Mouse (Mus musculus) stomach, postnatal 0 days (tissue): ENCODE data around the gene Rapgef3. TPM values are rescaled to one million over a fixed set of nuclear protein-coding genes. Genes with fewer than 3 reads are reported as not detected.
A peak's percentile ranks its signal among the peaks of the same experiment; 100 is the strongest.

ENCODE experiments used
- ATAC-seq: fragments of 200-750 bp; cut with Nextera tagmentation; 2 replicates; pipeline ENCODE4 v1.8.0; 2017; ENCODE audit not compliant: low FRiP score, low TSS enrichment
- DNase-seq: peaks from one replicate; pipeline ENCODE4 v3.0.0-alpha.2; 2016; ENCODE audit warnings: low spot score
- H3K27ac ChIP-seq: fragments of 300-500 bp; sonication (generic); replicated peaks from 2 replicates; pipeline ENCODE4 v1.5.1; 2014; ENCODE audit warnings: mild to moderate bottlenecking, control low read depth
- H3K27me3 ChIP-seq: fragments of 300-500 bp; sonication (generic); 2 replicates; pipeline ENCODE4 v1.6.1; 2014; ENCODE audit warnings: low read length; ENCODE audit not compliant: control insufficient read depth, insufficient read depth
- H3K36me3 ChIP-seq: fragments of 300-500 bp; sonication (generic); 2 replicates; pipeline ENCODE4 v1.6.1; 2014; ENCODE audit warnings: low read length, mixed read lengths; ENCODE audit not compliant: control insufficient read depth, insufficient read depth
- H3K4me1 ChIP-seq: fragments of 300-500 bp; sonication (generic); replicated peaks from 2 replicates; pipeline ENCODE4 v1.6.1; 2014; ENCODE audit warnings: antibody characterized with exemption; ENCODE audit not compliant: control insufficient read depth, insufficient read depth
- H3K4me2 ChIP-seq: fragments of 300-500 bp; sonication (generic); replicated peaks from 2 replicates; pipeline ENCODE4 v1.6.1; 2014; ENCODE audit warnings: low read depth, mild to moderate bottlenecking, control low read depth, moderate library complexity
- H3K4me3 ChIP-seq: fragments of 300-500 bp; sonication (generic); 2 replicates; pipeline ENCODE4 v1.5.1; 2014; ENCODE audit warnings: low read depth, low read length, control low read depth
- H3K9ac ChIP-seq: fragments of 300-500 bp; sonication (generic); 2 replicates; pipeline ENCODE4 v1.6.1; 2014; ENCODE audit warnings: mild to moderate bottlenecking, low read length, control low read depth, mixed read lengths
- H3K9me3 ChIP-seq: fragments of 300-500 bp; sonication (generic); 2 replicates; pipeline ENCODE4 v1.6.1; 2016; ENCODE audit warnings: low read length; ENCODE audit not compliant: control insufficient read depth
- CTCF ChIP-seq: IDR thresholded peaks from 2 replicates; pipeline ENCODE4 v1.5.1; 2016; ENCODE audit warnings: antibody characterized with exemption, low read depth, mild to moderate bottlenecking, moderate library complexity
- EP300 ChIP-seq: optimal IDR thresholded peaks from 2 replicates; pipeline ENCODE3; 2016; ENCODE audit warnings: antibody characterized with exemption
- WGBS: fragments of 180-500 bp; shearing (Covaris S2); extraction: QIAGEN DNeasy Blood & Tissue Kit; methylation state at CpG from one replicate; pipeline ENCODE4 v1.1.7; 2014; 5-methylcytosine and 5-hydroxymethylcytosine counted together
- polyA plus RNA-seq: library from polyadenylated mRNA; unstranded; fragments of >200 nt; fragmentation: Nextera tagmentation; extraction: Ambion mirVana; gene quantifications from 2 replicates; pipeline ENCODE4 v1.2.1, GENCODE M21; 2015

The Rapgef3 gene
- polyA plus RNA-seq, 1 experiment from 2014 or later = 3.2 TPM

GRCm38 (mm10) chr15:97720026-97720675 lies 47.6 kb downstream of the Rapgef3 start:
- Histone ChIP-seq H3K4me1 (no peaks in the 10 kb centered on the region), H3K4me2 (no peak overlapping the region), H3K27me3 (no peaks in the 10 kb centered on the region), H3K9me3 (no peaks in the 10 kb centered on the region), H3K27ac (no peak overlapping the region; the same call in 1 of the 2 replicates), H3K9ac (no peak overlapping the region), H3K4me3 (no peak overlapping the region), H3K36me3 (no peaks in the 10 kb centered on the region)
- TF ChIP-seq EP300 = no peak
- TF ChIP-seq CTCF = no peak
- 60% methylated on average over 12 of the region's 12 CpGs for WGBS
- DNase-seq (no peak), ATAC-seq (no peak)

DNA sequence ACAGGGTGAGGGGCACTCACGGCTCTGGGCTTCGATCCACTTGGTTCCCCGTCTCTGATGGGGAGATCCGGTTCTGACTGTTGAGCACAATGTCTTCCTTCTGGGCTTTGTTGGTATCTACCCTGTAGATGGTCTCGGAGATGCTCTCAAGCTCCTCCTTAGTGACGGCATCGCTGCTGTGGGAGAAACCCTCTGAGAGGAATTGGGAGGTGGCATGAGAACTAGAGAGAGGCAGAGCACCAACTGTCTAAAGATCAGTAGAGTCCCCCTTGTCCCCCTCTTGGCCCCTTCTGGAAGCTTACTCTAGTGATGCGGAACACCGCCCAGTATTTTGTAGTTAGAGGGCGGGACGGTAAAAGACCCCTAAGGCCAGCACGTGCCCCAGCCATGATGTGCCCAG lies 48.3 kb downstream of the Rapgef3 start:
- WGBS = 88% methylated on average over 12 of the region's 12 CpGs
- Histone ChIP-seq H3K4me3 (no peak overlapping the region), H3K36me3 (no peaks in the 10 kb centered on the region), H3K4me1 (no peaks in the 10 kb centered on the region), H3K4me2 (no peak overlapping the region), H3K27ac (no peak overlapping the region; the same call in 1 of the 2 replicates), H3K9me3 (no peaks in the 10 kb centered on the region), H3K9ac (no peak overlapping the region), H3K27me3 (no peaks in the 10 kb centered on the region)
- no peak for TF ChIP-seq EP300
- TF ChIP-seq CTCF = no peak
- DNase-seq (no peak), ATAC-seq (no peak)

- Histone ChIP-seq H3K36me3 (no peaks in the 10 kb centered on the region), H3K27me3 (no peaks in the 10 kb centered on the region), H3K4me2 (no peak overlapping the region), H3K9ac (no peak overlapping the region), H3K27ac (no peak overlapping the region), H3K4me3 (no peak overlapping the region), H3K4me1 (no peaks in the 10 kb centered on the region), H3K9me3 (no peaks in the 10 kb centered on the region)
- 83% methylated on average over 8 of the region's 8 CpGs for WGBS
- DNase-seq = no peak
- no peak for ATAC-seq
- TF ChIP-seq CTCF (no peak), EP300 (no peak)
These were observed 49.1 kb downstream of the Rapgef3 start for GRCm38 (mm10) chr15:97718535-97719155.

DNA sequence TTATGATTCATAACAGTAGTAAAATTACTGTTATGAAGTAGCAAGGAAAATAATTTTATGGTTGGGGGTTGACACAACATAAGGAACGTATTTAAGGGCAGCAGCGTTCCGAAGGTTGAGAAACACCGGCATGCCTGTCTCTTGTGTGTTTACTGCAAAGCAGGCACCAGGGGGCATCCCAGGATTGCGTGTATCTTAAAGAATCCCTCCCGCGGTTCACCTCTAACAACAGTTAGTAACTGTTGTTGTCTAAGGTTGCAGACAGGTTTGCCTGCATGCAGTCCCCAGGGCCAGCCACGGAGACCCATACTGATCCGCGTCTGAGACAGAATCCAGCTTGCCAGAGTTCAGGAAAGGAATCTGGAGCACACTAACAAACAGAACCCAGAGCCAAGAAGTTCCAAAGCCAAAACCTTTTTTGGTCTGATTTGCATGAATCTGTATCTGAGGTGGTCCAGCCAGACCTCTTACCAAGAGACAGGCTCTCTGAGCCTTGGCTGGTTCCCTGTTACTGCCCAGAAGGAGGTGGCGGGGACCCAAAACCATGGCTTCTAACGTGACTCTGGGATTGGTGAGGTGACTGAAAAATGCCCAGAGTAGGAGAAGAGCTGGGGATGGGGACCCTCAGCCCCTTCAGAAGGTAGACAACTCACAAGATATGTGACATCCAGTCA lies 49.8 kb downstream of the Rapgef3 start:
- Histone ChIP-seq H3K27ac (no peak overlapping the region), H3K4me1 (no peaks in the 10 kb centered on the region), H3K36me3 (no peaks in the 10 kb centered on the region), H3K9ac (no peak overlapping the region), H3K4me2 (no peak overlapping the region), H3K9me3 (no peaks in the 10 kb centered on the region), H3K27me3 (no peaks in the 10 kb centered on the region), H3K4me3 (no peak overlapping the region)
- TF ChIP-seq EP300 (no peak), CTCF (peak; percentile 88)
- 22% methylated on average over 12 of the region's 12 CpGs for WGBS
- DNase-seq (peak; percentile 67), ATAC-seq (peak; percentile 62; the same call in 1 of the 2 replicates)

DNA sequence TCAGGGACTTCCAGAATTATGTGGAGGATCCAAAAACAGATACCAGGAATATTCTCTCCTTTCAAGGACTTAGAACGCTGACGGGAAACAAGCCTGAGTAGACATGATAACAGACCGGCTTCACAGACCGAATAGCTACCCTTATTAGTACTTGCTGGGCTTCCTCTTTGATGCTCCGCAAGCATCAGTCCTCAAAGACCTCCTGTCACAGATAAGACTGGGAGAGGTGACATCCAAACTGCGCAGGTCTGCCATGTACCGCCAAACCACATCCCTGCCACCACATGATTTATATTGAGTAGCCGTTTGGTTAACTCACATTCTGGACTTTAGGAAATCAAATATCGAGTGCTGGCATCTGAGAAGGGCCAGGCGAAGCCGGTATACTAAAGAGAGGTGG lies 51.0 kb downstream of the Rapgef3 start:
- Histone ChIP-seq H3K9me3 (no peaks in the 10 kb centered on the region), H3K9ac (no peak overlapping the region), H3K4me1 (no peaks in the 10 kb centered on the region), H3K4me3 (no peak overlapping the region), H3K27ac (no peak overlapping the region), H3K4me2 (no peak overlapping the region), H3K27me3 (no peaks in the 10 kb centered on the region), H3K36me3 (no peaks in the 10 kb centered on the region)
- DNase-seq = no peak
- 82% methylated on average over 11 of the region's 11 CpGs for WGBS
- TF ChIP-seq EP300 (no peak), CTCF (no peak)
- ATAC-seq = no peak

DNA sequence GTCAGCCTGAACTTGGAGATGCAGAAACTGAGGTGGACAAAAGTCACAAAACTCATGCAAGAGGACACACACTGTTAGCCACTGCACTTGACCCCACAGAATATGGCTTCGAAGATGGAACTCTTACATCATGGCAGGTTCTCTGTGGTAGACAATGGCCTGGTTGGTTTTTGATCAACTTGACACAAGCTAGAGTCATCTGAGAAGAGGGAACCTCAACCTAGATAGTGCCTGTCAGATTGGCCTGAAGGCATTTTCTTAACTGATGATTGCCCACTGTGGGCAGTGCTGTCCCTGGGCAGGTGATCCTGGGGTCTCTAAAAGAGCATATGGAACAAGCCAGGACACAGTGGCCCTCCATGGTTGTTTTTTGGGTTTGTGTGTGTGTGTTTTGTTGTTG lies 52.0 kb downstream of the Rapgef3 start:
- H3K4me2 ChIP-seq = no peak overlapping the region
- H3K4me1 ChIP-seq = no peaks in the 10 kb centered on the region
- no peak overlapping the region for H3K27ac ChIP-seq
- ATAC-seq (no peak), DNase-seq (no peak)
- H3K9me3 ChIP-seq = no peaks in the 10 kb centered on the region
- H3K9ac ChIP-seq = no peak overlapping the region
- 97% methylated on average over 1 of the region's 1 CpGs for WGBS
- H3K27me3 ChIP-seq = no peaks in the 10 kb centered on the region
- TF ChIP-seq EP300 (no peak), CTCF (no peak)
- H3K4me3 ChIP-seq = no peak overlapping the region
- no peaks in the 10 kb centered on the region for H3K36me3 ChIP-seq
